Mouse (Mus musculus) right cerebral cortex, adult 18-20 months (tissue): ENCODE results near the gene Etv6.

Experiments used
- DNase-seq: peaks from one replicate; pipeline ENCODE4 v3.0.0; 2022; ENCODE audit warnings: mixed read lengths

Etv6 gene

DNA sequence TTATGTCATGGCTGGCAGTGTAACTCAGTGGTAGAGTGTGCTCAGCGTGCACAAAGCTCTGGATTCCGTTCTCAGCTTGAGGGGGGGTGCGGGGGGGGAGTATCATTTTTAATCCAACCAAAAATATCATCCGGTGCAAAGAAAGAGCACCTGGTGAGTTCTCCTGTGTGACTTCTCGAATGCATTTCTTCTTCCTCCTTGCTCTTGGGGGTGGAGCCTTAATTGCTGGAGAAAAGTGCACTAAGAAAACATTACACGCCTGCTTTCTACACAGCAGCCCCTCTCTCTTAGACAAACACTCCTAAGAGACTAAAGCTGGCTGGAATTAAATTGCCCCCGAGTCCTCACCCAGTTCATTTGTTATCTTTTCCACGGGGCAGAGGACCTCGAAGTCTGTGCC lies 139.6 kb downstream of the Etv6 start:
- DNase-seq: no peak

DNA sequence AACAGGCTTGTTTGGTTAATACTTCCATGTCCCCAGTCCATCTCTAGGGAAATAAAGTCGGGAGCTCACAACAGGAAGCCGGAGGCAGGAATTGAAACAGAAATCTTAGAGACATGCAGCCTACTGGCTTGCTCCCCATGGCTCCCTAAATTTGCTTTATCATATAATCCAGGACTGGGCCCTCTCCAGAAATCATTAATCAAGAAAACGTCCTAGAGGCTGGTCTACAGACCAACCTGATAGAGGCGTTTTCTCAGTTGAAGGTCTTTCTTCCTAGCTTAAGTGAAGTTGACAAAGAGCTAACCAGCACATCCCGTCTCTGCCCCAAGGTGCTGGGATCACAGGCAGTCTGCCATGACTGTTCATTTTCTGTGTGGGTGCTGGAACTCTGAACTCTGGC lies 141.7 kb downstream of the Etv6 start:
- no peak for DNase-seq

DNA sequence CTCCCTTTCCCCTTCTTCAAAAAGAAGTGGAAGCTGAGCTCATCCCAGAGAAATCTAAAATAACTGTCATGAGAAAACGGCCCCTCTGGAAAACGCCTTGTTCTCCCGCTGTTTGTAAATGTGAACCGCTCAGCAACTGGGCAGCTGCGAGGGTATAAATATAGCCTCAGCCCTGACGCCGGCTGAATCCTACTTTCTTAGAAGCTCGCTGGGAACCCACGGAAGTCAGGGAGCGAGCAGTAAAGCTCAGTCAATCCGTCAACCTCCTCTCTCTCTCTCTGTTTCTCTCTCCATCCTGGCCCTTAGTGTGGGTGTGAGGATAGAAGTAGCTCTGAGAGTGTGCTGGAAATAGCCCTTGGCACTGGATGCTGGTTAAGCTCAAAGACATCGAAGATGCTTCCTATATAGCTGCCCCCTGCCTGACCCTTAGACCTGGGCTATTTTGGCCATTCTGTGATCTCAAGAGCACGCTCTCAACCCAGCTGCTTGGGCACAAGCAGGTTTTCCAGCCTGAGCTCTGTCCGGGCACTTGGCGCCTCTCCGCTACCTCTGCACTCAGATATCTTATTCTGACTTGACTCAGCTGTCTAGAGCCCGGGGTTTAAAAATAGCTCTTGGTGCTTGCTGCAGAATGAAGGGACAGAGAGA lies 146.9 kb downstream of the Etv6 start:
- peak; percentile 84 for DNase-seq

DNA sequence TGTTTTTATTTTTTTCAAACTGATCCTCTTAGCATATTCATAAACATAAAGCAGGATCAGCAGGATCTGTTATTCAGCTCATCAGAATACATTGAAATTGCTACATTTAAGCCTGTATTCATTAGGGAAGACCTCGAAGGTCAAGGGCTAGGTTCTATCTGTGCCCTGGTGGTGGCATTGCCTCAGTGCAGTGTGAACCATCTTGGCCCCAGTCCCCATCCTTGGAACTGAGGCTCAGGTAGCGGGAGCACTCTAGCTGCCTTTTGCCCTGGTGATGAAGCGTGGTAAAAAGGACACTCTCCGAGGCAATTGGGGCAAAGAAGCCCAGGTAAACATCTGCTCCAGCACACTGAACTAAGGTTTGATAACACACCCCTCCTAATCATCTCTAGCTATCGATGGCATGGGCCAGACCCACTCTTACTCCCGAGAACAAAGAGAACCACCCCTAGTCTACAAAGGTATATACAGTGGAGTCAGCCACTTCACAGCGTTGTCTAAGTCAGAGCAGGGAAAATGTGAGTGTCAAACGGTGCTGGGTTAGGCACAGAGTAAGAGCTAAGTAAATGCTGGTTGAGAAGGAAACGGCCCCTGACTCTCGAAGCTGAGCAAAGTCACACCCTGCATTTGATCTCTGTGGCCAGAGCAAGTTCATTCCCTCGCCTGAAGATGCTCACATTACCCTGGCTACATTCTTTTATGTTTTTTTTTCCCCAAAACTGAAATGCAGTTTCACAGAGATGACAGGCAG lies 148.3 kb downstream of the Etv6 start:
- DNase-seq: no peak

DNA sequence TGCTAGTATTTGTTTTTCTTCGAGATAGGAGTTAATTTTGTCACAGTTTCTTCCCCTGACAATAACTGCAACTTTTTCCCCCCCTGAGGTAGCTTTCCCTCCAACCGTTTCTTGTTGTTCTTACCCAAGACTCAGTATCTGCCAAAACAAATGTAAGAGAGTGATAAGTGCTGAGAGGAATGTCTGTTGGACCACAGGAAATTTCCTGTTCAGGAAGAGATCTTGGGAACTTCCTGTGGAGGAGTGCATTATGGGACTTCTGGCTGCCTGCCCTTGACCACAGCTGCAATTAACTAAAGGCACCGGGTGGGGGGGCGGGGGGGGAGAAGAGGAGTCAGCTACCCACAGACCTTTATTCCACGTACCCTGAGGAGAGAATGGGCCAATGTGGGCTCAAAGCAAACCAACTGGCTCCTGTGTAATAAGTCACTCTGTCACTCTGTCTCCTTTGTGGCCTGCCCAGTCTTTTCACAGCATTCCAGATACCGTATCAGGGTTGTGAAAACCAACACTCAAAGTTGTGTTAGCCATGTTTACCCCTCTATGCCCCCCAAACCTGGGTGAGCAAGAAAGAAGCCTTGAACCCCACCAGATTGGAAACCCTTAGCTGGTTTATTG lies 150.9 kb downstream of the Etv6 start:
- no peak for DNase-seq

DNA sequence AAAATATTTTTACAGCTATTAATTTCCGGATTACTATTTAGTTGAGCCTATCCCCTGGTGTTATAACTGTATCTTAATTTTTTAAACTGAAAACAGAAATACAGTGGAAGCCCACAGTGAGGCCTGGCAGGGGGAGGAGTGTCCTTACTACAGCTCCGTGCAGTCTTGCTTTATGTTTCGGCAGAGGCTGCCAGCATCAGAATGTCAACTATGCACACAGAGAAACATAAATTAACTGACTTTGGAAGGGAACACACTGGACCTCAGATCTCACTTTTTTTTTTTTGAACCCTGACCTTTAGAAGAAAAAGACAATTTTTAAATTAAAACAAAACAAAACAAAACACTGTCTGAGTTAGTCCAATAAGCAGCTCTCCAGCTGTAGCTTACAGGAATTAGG lies 153.2 kb downstream of the Etv6 start:
- DNase-seq: no peak

DNA sequence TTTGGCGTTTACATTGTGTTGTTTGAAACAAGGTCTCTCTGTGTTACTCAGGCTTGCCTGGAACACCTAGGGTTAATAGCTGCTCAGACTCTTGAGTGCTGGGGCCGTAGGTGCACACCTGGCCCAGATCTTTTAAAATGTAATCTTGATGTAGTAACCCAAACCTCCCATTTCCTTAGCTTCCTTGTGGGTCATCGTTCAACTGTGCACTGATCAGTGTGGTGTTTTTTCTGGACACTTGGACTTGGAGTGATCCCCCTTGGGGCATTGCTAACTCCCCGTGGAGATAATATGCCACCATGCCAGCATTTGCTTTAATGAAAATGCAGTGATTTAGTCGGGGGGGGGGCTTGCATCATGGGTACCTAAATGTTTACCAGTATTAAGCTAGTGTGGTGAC lies 153.7 kb downstream of the Etv6 start:
- no peak for DNase-seq

DNA sequence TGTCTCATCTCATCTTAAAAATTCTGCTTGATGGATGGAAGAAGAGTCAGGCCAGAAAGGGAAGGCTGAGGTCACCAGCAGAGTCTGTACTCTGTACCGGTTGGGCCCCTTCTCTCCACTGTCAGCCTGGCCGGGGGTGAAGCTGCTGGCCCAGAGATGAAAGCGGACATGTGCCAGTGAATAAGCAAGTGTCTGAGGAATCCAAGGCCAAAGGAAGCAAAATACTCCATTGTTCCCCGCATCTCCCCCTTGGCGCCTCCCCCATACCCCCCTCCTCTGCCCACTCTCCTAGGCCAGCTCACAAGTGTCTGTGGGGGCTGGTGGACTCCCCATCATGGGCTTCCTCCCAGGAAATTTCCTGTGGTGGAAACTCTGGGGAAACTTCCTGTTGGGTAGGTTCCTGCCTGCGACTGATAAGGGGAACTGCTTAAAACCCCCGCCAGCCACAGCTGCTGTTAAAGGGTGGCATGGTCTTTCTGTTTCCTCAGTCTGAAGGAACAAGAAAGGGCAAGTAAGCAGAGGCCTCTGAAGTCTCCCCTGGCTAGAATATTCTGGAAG lies 154.2 kb downstream of the Etv6 start:
- DNase-seq: no peak

DNA sequence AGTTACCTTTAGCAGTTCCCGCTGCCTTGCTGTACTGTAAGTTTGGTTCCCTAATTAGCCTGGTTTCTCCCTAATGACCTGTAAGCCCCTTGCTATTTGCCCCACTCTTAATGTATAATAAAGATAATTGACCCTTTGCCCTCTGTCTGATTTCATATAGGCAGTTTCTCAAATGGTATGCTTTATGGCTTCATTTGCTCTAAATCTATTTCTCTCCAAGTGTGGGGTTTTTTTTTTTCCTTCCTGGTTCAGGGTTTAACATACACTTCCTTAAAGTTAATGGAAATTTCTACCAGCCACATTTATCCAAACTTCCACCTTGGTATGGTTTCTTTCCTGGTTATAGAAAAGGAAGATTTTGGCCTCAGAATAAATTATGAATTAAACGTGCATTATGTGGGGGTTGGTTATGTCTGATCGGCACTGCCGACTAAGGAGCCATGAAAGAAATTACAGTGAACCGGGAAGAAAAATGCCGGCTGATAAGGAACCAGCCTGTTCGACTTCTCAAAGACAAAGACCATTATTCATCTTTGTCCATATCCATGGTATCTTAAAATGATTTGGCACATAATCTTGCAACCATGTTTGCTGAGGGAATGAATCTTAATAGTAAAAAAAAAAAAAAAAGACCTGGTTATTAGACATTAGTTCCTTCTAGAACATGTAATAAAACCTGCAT lies 155.2 kb downstream of the Etv6 start:
- DNase-seq: no peak

DNA sequence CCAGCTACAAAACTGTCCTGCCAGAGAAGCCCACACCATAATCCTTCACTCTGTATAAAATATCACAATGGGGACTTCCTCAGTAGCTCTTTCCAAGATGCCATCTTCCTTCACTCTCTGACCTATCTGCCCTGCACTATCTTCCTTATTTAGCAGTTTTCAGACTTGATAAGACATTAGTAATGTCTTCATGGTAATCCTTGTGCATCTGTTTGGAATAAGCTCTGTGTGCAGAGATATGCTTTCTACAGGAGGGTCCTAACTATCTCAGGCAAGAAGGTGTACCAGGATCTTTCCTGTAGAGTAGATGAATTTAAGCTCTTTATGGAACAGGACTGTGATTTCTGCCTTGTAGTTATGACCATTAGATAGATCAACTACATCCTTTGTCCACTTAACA lies 157.2 kb downstream of the Etv6 start:
- DNase-seq: no peak

DNA sequence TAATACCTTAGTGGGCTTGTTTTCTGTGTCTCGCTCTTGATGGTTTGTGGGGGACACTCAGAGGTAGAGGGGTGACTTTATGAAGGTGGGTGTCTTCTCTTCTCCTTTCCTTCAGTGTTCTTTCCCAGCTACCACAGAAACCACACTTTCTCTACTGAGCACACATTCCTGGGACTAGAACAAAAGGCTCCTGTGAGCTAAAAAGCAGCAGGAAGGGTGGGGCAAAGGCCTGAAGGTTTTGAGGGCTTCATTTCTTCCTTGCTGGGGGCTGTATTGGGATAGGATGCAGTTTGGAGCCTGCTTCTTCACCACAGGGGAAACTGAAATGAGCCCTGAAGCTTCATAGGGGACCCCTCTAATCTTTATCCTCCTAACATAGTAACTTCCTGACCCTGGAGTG lies 164.4 kb downstream of the Etv6 start:
- DNase-seq: no peak

DNA sequence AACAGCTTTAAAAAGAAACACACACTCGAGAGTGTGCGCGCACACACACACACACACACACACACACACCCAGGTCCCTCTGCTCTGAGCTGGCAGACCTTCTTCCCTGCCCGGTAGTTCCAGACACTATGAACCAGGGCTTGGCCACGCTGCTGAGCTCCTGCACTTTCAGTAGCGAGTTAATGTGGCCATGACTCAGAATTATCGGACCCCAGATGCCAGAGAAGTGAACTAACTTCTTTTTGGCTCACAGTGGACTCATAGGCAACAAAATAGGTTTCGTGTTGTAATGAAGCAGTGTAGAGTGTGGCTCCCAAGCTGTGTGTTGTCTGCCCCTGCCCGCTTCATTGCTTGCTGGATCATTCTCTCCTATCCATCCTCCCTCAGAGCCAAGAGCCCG lies 165.1 kb downstream of the Etv6 start:
- no peak for DNase-seq

DNA sequence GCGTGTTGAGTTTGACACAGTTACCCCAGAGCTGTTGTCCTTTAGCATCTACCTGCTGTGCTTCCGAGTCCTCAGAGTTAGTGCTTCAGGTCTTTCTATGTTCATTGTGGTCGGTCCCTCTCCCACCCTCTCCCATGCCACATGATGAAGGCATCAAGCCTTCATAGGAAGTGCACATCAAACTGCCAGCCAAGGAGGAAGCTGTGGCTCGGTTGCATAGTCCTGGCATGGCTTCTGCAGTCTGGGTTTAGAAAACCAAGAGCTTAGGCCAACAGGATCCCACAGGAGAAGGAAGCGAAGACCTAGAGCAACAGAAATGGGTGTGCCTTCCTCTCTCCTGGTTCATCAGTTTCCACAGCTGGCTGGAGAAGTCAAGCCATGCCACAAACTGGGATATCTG lies 166.7 kb downstream of the Etv6 start:
- no peak for DNase-seq

DNA sequence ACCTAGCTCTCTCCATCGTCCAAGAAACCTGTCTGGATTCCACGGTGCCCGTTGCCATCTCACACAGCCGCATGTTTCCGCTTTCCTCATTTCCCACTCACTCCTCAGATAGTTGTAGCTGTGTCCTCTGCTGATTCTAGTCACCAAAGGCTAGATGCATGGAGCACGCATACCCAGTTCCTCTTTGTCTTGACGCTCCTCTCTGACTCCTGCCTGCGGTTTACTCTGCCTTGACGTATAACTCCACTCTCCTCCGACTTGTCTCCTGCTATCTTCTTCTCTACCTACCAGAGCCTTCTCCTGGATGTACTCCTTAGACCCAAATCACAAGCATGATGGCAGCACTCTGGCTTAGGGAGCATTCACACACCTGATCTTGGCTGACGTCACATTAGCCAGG lies 169.7 kb downstream of the Etv6 start:
- DNase-seq: no peak

DNA sequence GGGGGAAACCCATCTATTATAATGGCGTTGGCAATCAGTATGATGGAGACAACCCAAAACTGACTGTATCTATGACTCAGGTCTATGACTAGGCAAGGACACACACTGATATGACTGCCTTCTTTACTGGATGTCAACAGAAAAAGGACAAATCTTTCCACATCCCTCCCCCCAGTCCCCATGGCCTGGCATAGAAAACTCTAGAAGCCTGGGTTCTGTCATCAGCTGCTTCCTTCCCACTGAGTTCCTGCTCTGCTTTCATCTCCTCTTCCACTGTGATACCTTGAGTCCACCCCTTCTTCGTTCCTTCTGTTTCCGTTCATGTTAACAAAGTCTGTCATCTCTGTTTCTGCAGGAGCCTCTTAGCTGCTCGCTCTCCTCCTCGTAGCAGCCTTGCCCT lies 170.2 kb downstream of the Etv6 start:
- no peak for DNase-seq

DNA sequence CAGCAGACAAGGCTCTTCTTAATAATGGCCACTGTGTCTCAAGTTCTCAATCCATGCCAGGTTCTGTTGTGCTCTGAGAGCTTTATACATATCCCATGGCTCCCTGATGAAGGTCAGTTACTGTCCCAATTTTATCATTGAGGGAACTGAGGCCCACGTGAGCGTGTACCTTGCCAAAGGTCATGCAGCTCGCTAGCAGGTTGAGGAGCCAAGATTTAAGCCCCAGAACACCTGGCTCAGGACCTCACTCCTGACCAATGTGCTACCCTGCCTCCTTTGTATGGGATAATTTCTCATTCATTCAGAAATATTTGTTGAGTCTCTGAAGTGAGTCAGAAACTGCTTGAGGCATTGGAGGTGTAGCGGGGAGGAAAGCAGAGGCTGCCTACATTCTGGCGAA lies 170.8 kb downstream of the Etv6 start:
- DNase-seq: no peak

DNA sequence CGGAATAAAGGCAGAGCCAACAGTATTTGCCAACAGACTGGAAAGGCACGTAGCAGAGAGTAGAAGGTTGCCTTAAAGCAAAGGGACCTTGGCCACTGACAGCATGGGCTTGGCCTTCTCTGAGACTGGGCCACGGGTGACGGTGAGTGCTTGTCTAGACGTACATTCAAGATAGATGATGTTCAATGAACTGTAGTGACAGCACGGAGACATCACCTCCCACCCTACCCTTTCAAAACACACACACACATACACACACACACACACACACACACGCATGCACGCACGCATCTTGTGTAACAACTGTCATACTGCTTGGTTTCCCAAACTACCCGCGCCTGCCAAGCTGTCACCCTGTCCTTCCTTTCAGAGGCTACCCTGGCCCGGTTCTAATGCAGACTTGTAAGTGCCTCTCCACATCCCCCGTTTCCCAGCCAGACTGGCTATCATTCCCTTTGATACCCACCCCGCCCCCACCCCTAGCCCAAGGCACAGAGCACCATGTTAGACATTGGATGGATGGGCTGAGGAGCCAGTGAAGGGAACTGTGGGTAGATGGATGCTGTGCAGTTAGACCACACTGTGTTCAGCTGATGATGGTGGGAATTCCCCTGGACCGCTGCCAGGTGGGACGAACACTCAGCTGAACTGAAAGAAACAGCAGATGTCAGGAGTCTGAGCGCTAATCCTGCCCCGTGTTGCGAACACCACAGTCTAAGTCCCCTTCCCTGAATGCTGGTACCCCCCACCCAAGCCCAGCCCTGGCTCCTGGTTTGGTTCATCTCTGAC lies 172.1 kb downstream of the Etv6 start:
- DNase-seq: peak; percentile 32

DNA sequence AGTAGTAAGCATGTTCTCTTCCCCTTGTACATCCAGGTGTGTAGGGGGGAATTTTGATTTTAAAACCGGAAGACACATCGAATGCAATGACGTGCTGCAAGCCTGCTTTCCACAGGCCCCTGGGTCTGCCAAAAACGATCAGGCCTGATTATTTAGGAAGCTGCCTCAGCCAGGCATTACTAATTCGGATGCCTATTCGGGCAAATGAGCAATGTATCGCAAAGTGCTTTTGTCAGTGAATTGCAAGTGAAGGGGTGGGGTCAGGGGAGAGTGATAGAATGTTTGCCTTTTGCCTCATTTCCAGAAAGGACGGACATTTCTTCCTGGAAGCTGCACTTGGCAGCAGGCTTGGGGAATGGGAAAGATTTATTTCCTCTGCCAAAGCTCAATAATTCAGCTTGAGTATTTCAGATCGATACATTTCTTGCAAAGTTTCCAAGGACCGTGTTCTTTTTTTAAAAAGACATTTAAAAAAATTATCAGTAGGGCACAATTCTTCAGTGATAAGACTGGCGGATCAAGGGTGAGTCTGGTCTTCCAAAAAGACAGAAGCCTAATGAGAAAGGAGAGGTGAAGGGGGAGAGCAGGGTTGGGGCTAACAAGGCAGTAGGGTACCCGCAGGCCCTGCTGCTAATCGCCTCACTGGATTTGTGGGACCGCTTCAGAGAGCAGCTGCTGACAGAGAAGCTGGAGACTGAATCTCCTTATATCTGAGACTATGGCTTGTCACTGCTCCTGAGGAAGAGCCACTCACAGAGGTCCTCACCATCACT lies 172.9 kb downstream of the Etv6 start:
- no peak for DNase-seq

DNA sequence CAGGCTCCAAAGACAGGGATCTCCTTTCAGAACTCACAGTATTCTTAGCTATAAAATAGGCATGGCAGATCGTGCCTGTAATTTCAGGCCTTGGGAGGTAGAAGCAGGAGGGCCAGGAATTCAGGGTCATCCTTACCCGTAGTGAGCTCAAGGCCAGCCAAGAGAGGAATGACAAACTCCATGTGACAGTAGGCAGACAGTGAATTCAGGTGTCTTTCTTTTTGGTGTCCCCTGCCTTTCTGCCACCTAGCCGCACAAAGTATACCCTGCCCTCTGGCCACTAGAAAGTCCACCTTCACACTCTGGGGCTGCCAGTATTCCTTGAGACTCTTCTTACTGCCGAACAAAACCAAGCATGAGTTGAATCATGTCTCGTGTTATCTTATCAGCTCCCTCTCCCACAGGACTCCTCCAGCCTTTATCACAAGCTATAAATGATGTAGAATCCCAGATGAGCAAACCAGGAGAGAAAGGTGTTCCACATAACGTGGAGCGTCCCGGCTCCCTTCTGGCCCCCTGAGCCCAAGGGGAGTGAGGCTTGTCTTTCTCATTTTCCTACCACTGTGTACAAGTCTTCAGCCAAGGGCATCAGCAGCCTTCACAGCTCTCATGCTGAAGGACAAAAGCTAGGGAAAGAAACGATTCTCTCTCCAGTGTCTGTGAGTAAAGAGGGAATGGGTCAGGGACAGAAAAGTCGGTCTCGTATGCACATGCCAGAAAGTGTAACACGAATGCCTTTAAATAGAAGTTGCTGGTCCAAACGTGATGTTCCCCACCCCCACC lies 175.4 kb downstream of the Etv6 start:
- DNase-seq: no peak

DNA sequence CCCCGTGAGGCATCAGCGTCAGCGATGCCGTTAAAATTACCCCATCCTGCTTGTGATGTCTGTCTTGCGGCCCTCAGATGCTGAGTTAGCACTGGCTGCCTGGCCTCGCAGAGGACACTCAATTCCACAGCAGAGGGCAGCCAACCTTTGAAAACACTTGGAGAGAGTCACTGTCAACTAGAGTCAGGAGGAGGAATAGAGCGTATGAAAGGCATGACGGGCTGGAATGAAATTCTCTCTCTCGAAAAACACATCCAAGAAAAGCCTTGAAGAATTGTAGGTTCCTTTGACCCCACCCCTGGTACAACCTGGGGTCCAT lies 175.9 kb downstream of the Etv6 start:
- DNase-seq: no peak

DNA sequence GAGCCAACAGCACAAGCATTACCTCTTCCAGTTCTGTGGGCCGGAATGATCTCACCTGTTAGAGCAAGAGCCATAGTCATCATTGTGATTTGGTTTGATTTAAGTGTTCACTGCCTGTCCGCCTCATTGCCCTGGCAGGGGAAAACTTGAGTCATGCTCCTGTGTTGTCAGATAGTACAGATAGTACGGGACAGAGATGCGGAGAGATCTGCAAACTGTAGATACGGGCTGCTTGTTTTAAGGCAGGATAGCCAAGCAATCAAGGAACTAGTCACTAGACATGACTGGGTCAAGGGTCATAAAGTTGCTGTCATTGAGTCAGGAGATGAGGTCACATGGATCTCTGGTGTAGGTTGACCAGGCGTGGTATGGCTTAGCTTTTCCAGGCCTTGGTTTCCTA lies 182.2 kb downstream of the Etv6 start:
- no peak for DNase-seq
